Comparison of ENCODE assay signal across 25 mouse cellular contexts in genomic region chr2:130475764-130476163, GRCm38 (mm10).
"Had no signal": no experiment of that assay in that cellular context is flagged by ENCODE, and none has a peak within 500 bp of the region (broad histone marks: within the 10 kb centered on the region; RNA-seq: fewer than 3 reads in every experiment).

No protein-coding gene starts in this region.

- H3K27ac ChIP-seq: heart, embryonic 10.5 days; hindbrain, embryonic 10.5 days; hindbrain, embryonic 12.5 days; hindbrain, embryonic 14.5 days; intestine, embryonic 15.5 days; kidney, embryonic 15.5 days; kidney, postnatal 0 days; limb, embryonic 13.5 days; limb, embryonic 15.5 days; liver, embryonic 12.5 days had no signal

- H3K36me3 ChIP-seq: intestine, embryonic 15.5 days; limb, embryonic 15.5 days had no signal

- H3K4me3 ChIP-seq: heart, embryonic 10.5 days; heart, embryonic 12.5 days; hindbrain, embryonic 10.5 days; hindbrain, embryonic 12.5 days; intestine, embryonic 15.5 days; kidney, embryonic 15.5 days; limb, embryonic 13.5 days; limb, embryonic 15.5 days; liver, embryonic 12.5 days had no signal

- DNase-seq: gastrocnemius, postnatal 14 days; gastrocnemius, postnatal 36 days; heart, adult 18-20 months; heart, postnatal 10 days; heart, postnatal 4 days; kidney, adult 11 months; kidney, adult 2 months; kidney, adult 9 months; kidney, postnatal 14 days; kidney, postnatal 36 days; layer of hippocampus, adult 9-11 months; layer of hippocampus, postnatal 36 days; left cerebral cortex, postnatal 4 days had no signal

- H3K9me3 ChIP-seq: heart, embryonic 10.5 days; heart, embryonic 12.5 days; intestine, embryonic 15.5 days; limb, embryonic 15.5 days; liver, embryonic 12.5 days had no signal

- H3K4me1 ChIP-seq: heart, embryonic 10.5 days; hindbrain, embryonic 10.5 days; intestine, embryonic 15.5 days; limb, embryonic 13.5 days had no signal

- H3K27me3 ChIP-seq: heart, embryonic 12.5 days; hindbrain, embryonic 12.5 days; intestine, embryonic 15.5 days; kidney, embryonic 15.5 days; limb, embryonic 13.5 days; limb, embryonic 15.5 days; liver, embryonic 12.5 days had no signal

- ATAC-seq: inflammation-experienced regulatory T-cells, adult 6 months; intestine, embryonic 15.5 days; liver, embryonic 12.5 days had no signal

- H3K4me2 ChIP-seq: heart, embryonic 12.5 days; hindbrain, embryonic 12.5 days; hindbrain, embryonic 14.5 days; intestine, embryonic 15.5 days; kidney, embryonic 15.5 days; limb, embryonic 13.5 days; limb, embryonic 15.5 days; liver, embryonic 12.5 days had no signal

- H3K9ac ChIP-seq: heart, embryonic 12.5 days; hindbrain, embryonic 12.5 days; hindbrain, embryonic 14.5 days; intestine, embryonic 15.5 days; kidney, embryonic 15.5 days; limb, embryonic 13.5 days; limb, embryonic 15.5 days; liver, embryonic 12.5 days had no signal
